Mouse (Mus musculus) limb, embryonic 15.5 days (tissue): Measurements from ENCODE around the gene Jaml. TPM values are rescaled to one million over a fixed set of nuclear protein-coding genes. Genes with fewer than 3 reads are reported as not detected.

Experiments used
- ATAC-seq: fragments of 200-750 bp; cut with Nextera tagmentation; 2 replicates; pipeline ENCODE4 v1.8.0; 2017; ENCODE audit warnings: low read depth, moderate TSS enrichment; ENCODE audit not compliant: insufficient number of reproducible peaks, low FRiP score, low TSS enrichment
- H3K27ac ChIP-seq: fragments of 300-500 bp; sonication (generic); 2 replicates; pipeline ENCODE4 v1.5.1; 2015; ENCODE audit warnings: moderate library complexity, mild to moderate bottlenecking, inconsistent platforms
- H3K27me3 ChIP-seq: fragments of 300-500 bp; sonication (generic); 2 replicates; pipeline ENCODE4 v1.6.1; 2015; ENCODE audit warnings: inconsistent platforms
- H3K36me3 ChIP-seq: fragments of 300-500 bp; sonication (generic); 2 replicates; pipeline ENCODE4 v1.6.1; 2015; ENCODE audit warnings: inconsistent platforms
- H3K4me1 ChIP-seq: fragments of 300-500 bp; sonication (generic); 2 replicates; pipeline ENCODE4 v1.6.1; 2015; ENCODE audit warnings: inconsistent platforms
- H3K4me2 ChIP-seq: fragments of 300-500 bp; sonication (generic); 2 replicates; pipeline ENCODE4 v1.6.1; 2015; ENCODE audit warnings: mild to moderate bottlenecking, inconsistent platforms
- H3K4me3 ChIP-seq: fragments of 300-500 bp; sonication (generic); 2 replicates; pipeline ENCODE4 v1.5.1; 2015; ENCODE audit warnings: mild to moderate bottlenecking, inconsistent platforms
- H3K9ac ChIP-seq: fragments of 300-500 bp; sonication (generic); 2 replicates; pipeline ENCODE4 v1.6.1; 2015; ENCODE audit warnings: inconsistent platforms
- H3K9me3 ChIP-seq: fragments of 300-500 bp; sonication (generic); 2 replicates; pipeline ENCODE4 v1.6.1; 2016; ENCODE audit warnings: inconsistent platforms
- WGBS: fragments of 180-500 bp; shearing (Covaris S2); methylation state at CpG from one replicate; pipeline ENCODE4 v1.1.7; 2015; 5-methylcytosine and 5-hydroxymethylcytosine counted together
- polyA plus RNA-seq: library from polyadenylated mRNA; unstranded; fragments of >200 nt; fragmentation: Nextera tagmentation; extraction: Ambion mirVana; gene quantifications from 2 replicates; pipeline ENCODE4 v1.2.1, GENCODE M21; 2015

Jaml gene
- polyA plus RNA-seq, 1 experiment from 2014 or later = 0.37 TPM

GRCm38 (mm10) chr9:45115706-45116105, 36.7 kb downstream of the Jaml start:
- Histone ChIP-seq H3K36me3 (no peaks in the 10 kb centered on the region), H3K4me1 (peaks cover 25% of the 10 kb centered on the region), H3K27ac (no peak overlapping the region; the same call in 1 of the 2 replicates), H3K9ac (0 out of 2 replicates have a peak overlapping the region, but pooled peaks have one; percentile 10), H3K4me2 (peak overlapping the region; percentile 64), H3K27me3 (no peaks in the 10 kb centered on the region), H3K4me3 (peak overlapping the region; percentile 43), H3K9me3 (no peaks in the 10 kb centered on the region)
- peak; percentile 74; the same call in 1 of the 2 replicates for ATAC-seq
- WGBS = 4% methylated on average over 14 of the region's 14 CpGs

DNA sequence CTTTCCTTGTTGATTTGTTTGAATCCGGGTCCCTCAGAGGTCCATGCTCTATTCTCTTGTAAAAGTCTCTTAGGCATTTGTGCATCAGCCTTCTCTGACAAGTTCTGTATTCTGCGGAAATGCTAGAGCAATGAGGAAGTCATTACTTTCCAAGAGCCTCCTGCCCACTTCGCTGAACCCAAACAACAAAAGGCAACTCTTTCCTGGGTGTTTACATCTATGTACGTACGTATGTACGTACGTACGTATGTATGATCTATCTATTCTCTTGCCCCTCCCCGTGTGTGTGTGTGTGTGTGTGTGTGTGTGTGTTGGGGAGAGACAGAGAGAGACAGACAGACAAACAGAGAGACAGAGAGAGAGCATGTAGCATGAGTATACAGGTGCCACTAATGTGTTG, 37.8 kb downstream of the Jaml start:
- H3K9ac ChIP-seq = no peak overlapping the region
- no peaks in the 10 kb centered on the region for H3K27me3 ChIP-seq
- no peaks in the 10 kb centered on the region for H3K36me3 ChIP-seq
- H3K4me1 ChIP-seq = peaks cover 31% of the 10 kb centered on the region
- no peak overlapping the region for H3K4me2 ChIP-seq
- no peak for ATAC-seq
- H3K27ac ChIP-seq = no peak overlapping the region
- H3K9me3 ChIP-seq = no peaks in the 10 kb centered on the region
- H3K4me3 ChIP-seq = no peak overlapping the region
- whole genome bisulfite sequencing = 53% methylated on average over 9 of the region's 9 CpGs

DNA sequence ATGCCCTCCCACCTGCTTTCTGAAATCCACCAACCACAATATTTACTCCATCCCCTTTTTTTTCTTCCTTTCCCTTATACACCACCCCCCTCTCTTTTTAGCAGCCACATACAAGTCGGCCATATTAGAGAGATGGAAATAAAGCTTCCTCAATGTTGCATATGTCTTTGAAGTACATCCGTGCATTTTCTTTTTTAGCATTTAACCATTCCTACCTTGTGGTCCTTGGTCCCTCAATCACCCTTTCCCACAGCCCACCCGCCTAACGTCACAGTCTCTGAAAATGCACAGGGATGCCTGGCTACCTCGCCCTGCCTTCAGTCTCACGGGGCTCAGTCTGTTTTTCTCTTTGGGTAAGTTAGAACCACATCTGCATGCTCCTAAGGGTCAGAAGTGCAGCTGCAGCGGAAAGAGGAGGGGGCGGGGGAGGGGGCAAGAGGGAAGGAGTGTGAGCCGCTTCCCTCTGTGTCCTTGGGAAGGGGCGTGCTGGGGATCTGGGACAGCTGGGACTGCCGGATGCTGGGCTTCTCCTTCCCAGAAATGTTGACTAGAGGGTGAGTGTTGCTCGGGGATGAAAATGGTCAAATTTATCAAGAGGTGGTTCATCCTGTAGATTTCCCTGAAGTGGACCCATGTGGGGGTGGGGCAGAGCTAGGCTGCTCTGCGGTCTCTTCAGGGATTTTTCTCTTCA, 38.9 kb downstream of the Jaml start, which contains the start of gene Scn2b:
Gene Scn2b, plus strand, starts transcription at position 42 of the 691 bp plus-strand sequence.
- Histone ChIP-seq H3K9me3 (no peaks in the 10 kb centered on the region), H3K4me1 (peaks cover 39% of the 10 kb centered on the region), H3K36me3 (no peaks in the 10 kb centered on the region), H3K9ac (peak within 1 kb of the TSS; percentile 58), H3K27ac (peak within 1 kb of the TSS; percentile 81), H3K4me2 (peak within 1 kb of the TSS; percentile 65), H3K27me3 (no peaks in the 10 kb centered on the region), H3K4me3 (peak within 1 kb of the TSS; percentile 54)
- WGBS = under 1% methylated on average over 13 of the region's 13 CpGs
- ATAC-seq = no peak

GRCm38 (mm10) chr9:45118552-45118951, 39.6 kb downstream of the Jaml start:
- H3K27me3 ChIP-seq = no peaks in the 10 kb centered on the region
- no peak for ATAC-seq
- H3K36me3 ChIP-seq = no peaks in the 10 kb centered on the region
- H3K4me1 ChIP-seq = peaks cover 39% of the 10 kb centered on the region
- H3K27ac ChIP-seq = peak overlapping the region; percentile 81; the same call in 1 of the 2 replicates
- WGBS = 14% methylated on average over 10 of the region's 10 CpGs
- peak overlapping the region; percentile 45 for H3K9ac ChIP-seq
- H3K4me2 ChIP-seq = peak overlapping the region; percentile 65
- peak overlapping the region; percentile 54 for H3K4me3 ChIP-seq
- H3K9me3 ChIP-seq = no peaks in the 10 kb centered on the region

DNA sequence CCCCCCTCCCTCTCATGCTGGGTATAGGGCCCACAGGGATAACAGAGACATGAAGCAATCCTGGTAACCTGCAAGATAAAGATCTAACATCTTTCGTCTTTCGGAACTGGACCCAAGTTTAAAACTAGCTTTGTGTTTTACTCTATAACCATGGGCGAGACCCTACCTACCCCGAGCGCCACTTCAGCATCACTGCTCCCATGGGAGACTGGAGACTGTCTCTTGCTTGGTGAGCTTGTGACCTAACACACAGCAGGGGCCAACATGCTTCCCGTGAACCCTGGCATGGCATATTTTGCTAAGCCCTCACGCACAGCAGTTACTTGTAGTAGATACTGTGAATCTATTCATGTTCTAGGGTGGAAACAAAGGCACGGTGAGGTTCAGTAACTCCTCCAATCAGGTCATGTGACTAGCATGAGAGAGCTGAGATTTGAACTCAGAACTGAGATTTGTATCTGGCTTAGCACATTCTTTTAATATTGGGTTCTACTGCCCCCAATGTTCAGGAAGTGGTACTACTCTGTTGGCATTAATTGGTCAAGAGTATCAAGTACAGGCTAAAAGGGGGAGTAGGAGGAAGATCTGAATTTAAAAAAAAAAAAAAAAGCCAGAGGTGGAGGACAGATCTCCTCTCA, 40.5 kb downstream of the Jaml start:
- H3K9ac ChIP-seq = no peak overlapping the region
- 90% methylated on average over 8 of the region's 8 CpGs for WGBS
- H3K27ac ChIP-seq = no peak overlapping the region
- H3K27me3 ChIP-seq = no peaks in the 10 kb centered on the region
- H3K4me1 ChIP-seq = peaks cover 39% of the 10 kb centered on the region
- peak overlapping the region; percentile 65 for H3K4me2 ChIP-seq
- H3K36me3 ChIP-seq = no peaks in the 10 kb centered on the region
- H3K9me3 ChIP-seq = no peaks in the 10 kb centered on the region
- ATAC-seq = no peak
- peak overlapping the region; percentile 54 for H3K4me3 ChIP-seq

- peaks cover 39% of the 10 kb centered on the region for H3K4me1 ChIP-seq
- WGBS = 84% methylated on average over 14 of the region's 14 CpGs
- no peaks in the 10 kb centered on the region for H3K9me3 ChIP-seq
- H3K4me2 ChIP-seq = no peak overlapping the region
- no peaks in the 10 kb centered on the region for H3K27me3 ChIP-seq
- no peak overlapping the region for H3K27ac ChIP-seq
- H3K9ac ChIP-seq = no peak overlapping the region
- no peak overlapping the region for H3K4me3 ChIP-seq
- ATAC-seq = no peak
- H3K36me3 ChIP-seq = no peaks in the 10 kb centered on the region
Measured at GRCm38 (mm10) chr9:45119954-45120530, 41.1 kb downstream of the Jaml start.

DNA sequence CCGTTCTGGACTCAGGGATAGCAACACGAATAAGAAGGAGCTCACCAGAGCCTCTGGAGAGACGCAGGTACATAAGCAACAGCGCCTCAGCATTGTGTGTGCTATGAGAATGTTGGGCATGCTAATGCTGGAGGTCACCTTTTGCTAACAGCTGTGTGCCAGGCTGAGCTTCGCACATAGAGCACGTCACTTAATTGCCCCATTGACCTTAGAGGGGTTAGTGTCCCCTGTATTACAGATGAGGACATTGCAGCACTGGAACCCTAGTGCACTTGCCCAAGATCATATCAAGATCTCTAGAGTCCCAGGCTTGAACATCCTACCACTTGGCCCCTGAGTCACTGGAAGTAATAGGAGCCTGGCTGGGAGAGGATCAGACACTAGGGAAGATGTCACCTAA, 41.6 kb downstream of the Jaml start:
- no peak for ATAC-seq

DNA sequence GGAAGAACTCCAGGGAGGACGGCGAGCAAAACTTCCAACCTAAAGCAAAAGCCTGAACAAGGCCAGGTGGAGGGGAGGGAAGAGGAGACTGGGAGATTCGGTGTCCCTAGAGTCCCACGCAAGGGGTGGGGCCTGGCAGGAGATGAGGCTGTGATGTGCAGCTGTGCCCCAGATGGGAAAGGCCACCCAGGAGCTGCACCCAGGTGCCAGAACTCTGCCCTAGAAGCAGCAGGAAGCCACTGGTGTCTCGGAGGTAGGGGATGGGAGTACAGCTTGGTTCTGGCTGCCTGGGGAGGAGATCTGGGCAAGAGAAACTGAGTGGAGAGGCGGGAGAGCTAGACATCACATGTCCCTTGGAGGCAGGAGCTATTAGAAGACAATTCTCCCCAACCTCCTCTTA, 42.0 kb downstream of the Jaml start:
- ATAC-seq = no peak
- 48% methylated on average over 6 of the region's 6 CpGs for WGBS
- Histone ChIP-seq H3K4me3 (no peak overlapping the region), H3K27ac (no peak overlapping the region), H3K36me3 (peaks cover 8% of the 10 kb centered on the region), H3K9ac (no peak overlapping the region), H3K27me3 (no peaks in the 10 kb centered on the region), H3K4me1 (peaks cover 33% of the 10 kb centered on the region), H3K4me2 (no peak overlapping the region), H3K9me3 (no peaks in the 10 kb centered on the region)

More for the DNA sequence above, 41.6 kb downstream of the Jaml start:
- Histone ChIP-seq H3K4me3 (no peak overlapping the region), H3K9me3 (no peaks in the 10 kb centered on the region), H3K27ac (no peak overlapping the region), H3K4me1 (peaks cover 36% of the 10 kb centered on the region), H3K36me3 (peaks cover 4% of the 10 kb centered on the region; the same call in 1 of the 2 replicates), H3K4me2 (no peak overlapping the region), H3K9ac (no peak overlapping the region), H3K27me3 (no peaks in the 10 kb centered on the region)
- 76% methylated on average over 6 of the region's 6 CpGs for WGBS

GRCm38 (mm10) chr9:45121769-45122168, 42.8 kb downstream of the Jaml start:
- Histone ChIP-seq H3K27ac (no peak overlapping the region), H3K9ac (no peak overlapping the region), H3K4me1 (peaks cover 27% of the 10 kb centered on the region), H3K27me3 (no peaks in the 10 kb centered on the region), H3K4me3 (peak overlapping the region; percentile 22), H3K36me3 (peaks cover 10% of the 10 kb centered on the region), H3K4me2 (peak overlapping the region; percentile 41), H3K9me3 (no peaks in the 10 kb centered on the region)
- WGBS = 2% methylated on average over 10 of the region's 10 CpGs
- no peak for ATAC-seq

GRCm38 (mm10) chr9:45122209-45122761, 43.3 kb downstream of the Jaml start:
- Histone ChIP-seq H3K36me3 (peaks cover 13% of the 10 kb centered on the region), H3K27ac (0 out of 2 replicates have a peak overlapping the region, but pooled peaks have one; percentile 47), H3K9me3 (no peaks in the 10 kb centered on the region), H3K9ac (no peak overlapping the region), H3K4me1 (peaks cover 25% of the 10 kb centered on the region), H3K4me2 (peak overlapping the region; percentile 41), H3K4me3 (peak overlapping the region; percentile 22), H3K27me3 (no peaks in the 10 kb centered on the region)
- ATAC-seq = no peak
- 21% methylated on average over 9 of the region's 9 CpGs for WGBS

GRCm38 (mm10) chr9:45125211-45125610, 46.2 kb downstream of the Jaml start:
- no peak overlapping the region for H3K4me3 ChIP-seq
- no peak overlapping the region for H3K4me2 ChIP-seq
- H3K9ac ChIP-seq = no peak overlapping the region
- 88% methylated on average over 14 of the region's 14 CpGs for WGBS
- peaks cover 14% of the 10 kb centered on the region for H3K4me1 ChIP-seq
- ATAC-seq = no peak
- no peaks in the 10 kb centered on the region for H3K27me3 ChIP-seq
- H3K27ac ChIP-seq = no peak overlapping the region
- no peaks in the 10 kb centered on the region for H3K9me3 ChIP-seq
- peaks cover 13% of the 10 kb centered on the region for H3K36me3 ChIP-seq

GRCm38 (mm10) chr9:45126941-45127340, 48.0 kb downstream of the Jaml start:
- H3K9ac ChIP-seq = no peak overlapping the region
- H3K9me3 ChIP-seq = no peaks in the 10 kb centered on the region
- no peaks in the 10 kb centered on the region for H3K27me3 ChIP-seq
- H3K4me3 ChIP-seq = no peak overlapping the region
- no peak overlapping the region for H3K27ac ChIP-seq
- peaks cover 13% of the 10 kb centered on the region for H3K36me3 ChIP-seq
- H3K4me1 ChIP-seq = peaks cover 7% of the 10 kb centered on the region
- ATAC-seq = no peak
- no peak overlapping the region for H3K4me2 ChIP-seq
- WGBS = 68% methylated on average over 7 of the region's 7 CpGs
